Mouse (Mus musculus) c-Kit-positive CD71-positive TER-119-negative erythroid progenitor cells, embryonic 14.5 days (primary cell): ENCODE data around the gene Bcan.
A peak's percentile ranks its signal among the peaks of the same experiment; 100 is the strongest.

ENCODE experiments used
- DNase-seq: peaks from one replicate; pipeline ENCODE4 v3.0.0-alpha.2; 2013; ENCODE audit warnings: low read depth

Gene Bcan

DNA sequence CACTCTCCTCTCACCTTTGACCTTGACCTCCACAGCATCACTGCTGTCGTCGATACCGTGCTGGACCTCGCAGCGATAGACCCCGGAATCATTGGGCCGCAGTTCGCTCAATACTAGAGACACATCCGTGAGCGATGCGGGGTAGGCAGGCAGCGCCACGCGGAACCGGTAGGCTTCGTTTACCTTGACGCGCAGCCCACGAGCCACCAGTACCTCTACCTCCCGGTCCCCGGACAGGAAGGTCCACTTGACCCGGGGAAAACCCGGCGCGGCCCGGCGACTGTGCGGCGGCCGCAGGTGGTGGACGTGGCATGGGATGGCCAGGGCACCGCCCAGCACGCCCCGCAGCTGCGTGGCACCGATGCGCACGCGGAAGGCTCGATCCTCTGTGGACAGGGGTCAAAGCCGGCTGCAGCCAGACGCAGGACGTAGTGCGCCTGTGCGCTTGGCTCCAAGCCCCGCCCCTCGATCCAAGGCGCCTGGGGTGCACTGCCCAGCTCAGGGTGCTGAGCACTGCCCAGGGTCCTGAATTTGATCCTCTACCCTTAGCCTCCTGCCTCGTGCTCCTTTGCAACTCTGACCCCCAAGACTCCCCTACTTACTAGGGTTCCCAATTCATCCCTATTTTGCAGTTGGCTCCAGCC lies 2.9 kb downstream of the Bcan start:
- DNase-seq: no peak

DNA sequence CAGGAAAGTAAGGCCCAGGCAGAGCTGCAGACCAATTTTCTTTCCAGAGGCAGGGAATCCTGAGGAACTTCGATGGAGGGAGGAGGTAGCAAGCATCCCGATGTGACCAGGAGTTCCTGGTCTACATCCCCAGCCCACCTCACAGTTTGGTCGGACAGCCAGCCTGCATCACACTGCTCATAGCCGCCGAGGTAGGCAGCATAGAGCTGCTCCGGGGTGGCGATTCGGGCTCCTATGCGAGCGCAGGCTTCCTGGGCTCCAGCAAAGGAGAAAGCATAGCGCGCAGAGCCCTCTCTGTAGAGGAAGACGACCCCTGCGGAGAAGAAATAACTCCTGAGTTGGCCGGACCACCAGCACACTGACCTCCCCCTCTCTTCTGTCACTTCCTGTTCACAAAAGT lies 3.6 kb downstream of the Bcan start:
- DNase-seq: no peak

DNA sequence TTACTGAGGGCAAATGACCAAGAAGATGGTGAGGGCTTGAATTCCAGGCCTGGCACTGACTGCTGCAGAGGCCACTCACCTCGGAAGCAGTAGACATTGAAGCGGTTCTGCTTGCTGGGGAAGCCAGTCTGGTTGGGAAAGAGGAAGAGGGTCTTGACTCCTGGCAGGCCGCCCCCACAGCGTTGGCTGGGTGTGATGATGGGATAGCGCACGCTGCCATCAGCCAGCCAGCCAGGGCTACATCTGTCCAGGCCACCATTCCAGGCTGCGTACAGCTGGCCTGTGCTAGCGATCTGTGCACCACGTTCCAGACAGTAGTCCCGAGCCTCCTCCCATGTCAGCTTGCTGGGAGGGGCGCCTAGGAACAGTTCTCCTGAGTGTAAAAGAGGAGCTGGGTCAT lies 4.7 kb downstream of the Bcan start:
- DNase-seq: no peak

DNA sequence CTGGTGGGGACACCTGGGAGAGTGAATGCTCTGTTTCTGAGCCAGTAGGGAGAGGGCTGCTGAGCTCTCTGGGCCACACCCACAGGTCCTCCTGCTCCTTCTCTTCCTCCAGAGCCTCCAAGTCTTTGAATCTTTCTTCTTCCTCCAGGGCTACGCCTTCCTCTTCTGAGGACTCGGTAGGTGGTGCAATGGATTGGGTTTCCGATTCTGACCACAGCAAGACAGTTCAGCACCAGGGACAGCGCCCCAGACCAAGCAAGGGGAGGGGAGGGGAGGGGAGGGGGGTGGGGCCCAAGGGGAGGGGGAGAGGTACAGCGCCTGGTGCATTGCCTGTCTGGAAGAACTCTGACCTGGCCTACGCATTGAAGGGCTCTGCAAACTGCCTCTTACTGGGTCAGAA lies 6.6 kb downstream of the Bcan start:
- DNase-seq: no peak

DNA sequence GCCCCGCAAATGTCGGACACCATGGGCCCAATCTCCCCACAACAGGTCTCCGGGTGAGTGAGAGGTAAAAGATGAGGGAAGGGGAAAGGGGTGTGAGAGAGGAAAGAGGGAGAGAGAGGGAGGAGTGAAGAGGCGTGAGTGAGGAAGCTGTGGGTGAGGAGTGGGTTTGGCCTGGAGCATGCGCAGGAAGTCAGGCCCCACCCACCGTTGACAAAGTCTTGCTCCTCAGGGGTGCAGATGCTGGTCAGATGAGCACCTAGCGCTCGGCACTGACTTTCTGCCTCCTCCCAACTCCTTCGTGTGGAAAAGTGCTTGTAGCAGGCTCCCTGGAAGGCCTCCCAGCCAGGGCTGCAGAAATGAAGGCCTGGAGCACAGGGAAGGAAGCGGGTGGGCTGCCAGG lies 10.1 kb downstream of the Bcan start:
- no peak for DNase-seq

DNA sequence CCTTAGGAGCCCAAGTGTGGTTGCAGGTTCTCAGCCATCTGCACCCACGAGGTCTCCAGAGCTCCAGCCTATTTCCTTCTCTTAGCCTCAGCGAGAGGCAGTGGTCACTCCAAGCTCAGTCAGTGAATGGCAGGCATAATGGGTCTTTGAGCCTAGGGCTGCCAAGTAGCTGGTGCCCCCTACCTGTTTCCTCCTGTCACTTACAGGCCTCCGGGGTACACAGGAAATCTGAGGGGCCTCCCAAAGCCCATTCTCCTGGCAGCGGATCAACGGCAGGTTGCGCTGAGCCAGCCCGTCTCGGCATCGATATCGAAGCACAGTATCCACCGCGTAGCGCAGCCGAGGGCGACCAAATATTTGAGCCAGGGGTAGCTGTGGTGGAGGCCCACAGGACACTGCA lies 12.0 kb downstream of the Bcan start:
- DNase-seq: no peak

DNA sequence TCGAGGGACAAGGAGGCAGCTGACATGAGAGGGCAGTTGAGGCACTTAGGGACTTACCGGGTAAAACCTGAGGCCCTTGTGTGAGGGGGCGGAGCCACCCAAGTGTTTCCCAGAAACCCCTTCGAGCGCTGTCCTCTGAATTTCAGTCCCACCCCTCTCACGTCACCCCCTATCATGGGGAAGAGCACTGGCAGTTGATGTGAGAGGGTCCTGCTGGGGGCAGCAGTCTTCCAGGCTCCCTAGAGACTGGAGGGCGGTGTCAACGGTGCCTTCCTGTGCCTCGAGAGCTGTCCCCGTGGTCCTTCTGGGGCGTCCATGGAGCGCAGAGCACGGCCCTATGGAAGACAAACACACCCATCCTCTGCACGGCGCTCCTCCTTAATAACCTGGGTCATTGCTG lies 12.4 kb downstream of the Bcan start:
- peak; percentile 50 for DNase-seq

DNA sequence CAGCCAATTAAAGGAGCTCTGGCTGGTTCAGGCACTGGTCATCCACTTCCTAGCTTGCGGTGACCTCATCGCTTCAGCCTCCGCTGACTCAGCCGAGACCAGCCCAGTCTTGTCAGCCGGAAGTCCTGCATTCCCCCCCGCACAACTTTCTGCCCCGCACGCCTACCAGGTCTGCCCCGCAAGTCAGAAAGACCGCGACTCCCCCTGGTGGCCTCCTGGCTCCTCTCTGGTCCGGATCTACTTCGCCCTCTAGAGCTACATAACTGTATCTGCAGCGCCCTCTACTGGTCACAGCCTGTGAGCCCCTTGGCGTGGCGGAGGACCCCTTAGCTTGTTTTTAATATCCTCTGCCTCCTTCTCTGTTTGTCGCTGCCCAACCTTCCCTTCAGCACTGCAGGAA lies 13.2 kb downstream of the Bcan start:
- peak; percentile 90 for DNase-seq

DNA sequence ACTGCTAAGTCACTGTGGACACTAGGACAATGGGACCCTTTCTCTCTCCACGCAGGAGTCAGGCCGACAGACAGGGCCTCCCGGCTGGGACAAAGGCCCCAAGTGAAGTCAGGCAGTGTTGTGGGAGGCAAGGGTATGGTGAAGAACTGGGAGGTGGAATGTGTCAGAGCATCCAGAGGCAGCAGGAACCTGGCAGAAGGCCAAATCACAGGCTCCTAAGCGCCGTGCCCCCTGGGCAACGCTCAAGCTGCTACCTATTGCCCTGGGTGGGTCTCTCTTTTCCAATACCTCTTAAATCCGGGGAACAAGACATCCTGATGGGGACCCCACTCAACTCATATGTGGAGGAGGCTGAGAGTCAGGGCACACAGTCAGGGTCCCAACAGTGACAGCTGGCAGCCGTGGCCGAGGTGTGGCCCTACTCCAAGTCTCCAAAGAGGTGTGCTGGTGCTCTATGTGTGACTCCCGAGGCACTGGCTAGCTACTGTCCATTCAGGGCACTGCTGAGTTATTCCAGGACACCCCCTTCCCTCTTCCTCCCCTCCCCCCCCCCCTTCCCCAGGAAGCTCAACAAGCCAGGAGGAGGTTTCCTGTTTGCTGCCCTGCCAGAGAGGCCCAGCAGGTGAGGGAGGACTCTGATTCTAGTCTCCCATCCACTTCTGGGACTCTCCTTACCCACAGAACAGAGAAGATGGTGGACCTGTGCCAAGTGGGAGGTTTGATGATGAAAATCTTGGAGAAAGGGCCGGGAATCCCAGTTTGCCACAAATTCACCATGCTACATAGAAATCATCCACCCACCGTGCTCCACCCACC lies 14.3 kb downstream of the Bcan start:
- DNase-seq: no peak

DNA sequence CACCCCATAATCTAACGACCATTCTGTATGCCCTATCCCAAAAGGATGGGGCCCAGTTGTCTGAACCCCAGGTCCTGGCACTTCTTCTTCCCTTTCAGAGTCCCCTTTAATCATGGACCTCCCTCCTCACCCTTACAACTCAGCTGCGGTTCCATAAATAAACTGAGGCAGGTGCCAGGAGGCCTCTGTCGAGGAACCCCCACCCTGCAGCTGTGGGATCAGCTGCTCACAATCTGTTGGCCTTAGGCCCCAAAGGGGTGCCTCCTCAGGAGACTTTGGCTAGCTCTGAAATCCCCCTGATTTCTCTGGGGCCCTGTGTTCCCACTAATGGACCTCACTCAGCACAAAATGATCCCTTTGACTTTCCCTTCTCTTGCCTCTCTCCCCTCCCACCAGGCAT lies 15.9 kb downstream of the Bcan start:
- no peak for DNase-seq

DNA sequence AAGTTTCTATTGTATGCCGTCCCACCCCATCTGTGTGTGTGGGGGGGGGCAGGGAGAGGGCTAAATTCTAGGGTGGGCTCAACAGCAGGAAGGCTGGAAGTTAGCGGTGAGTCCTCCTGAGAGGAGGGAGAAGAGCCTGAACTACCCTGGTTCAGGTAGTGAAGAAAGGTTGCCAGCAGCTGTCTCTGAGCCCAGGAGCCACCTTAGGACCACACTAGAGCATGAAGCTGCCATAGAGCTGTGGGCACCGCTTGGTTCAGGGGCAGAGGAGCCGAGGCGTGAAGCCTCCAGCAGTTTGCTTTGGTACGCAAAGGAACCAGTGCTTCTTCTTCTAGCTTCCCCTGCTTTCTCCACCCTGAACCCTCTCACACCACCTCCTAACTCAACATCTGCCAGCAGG lies 16.4 kb downstream of the Bcan start:
- DNase-seq: no peak

DNA sequence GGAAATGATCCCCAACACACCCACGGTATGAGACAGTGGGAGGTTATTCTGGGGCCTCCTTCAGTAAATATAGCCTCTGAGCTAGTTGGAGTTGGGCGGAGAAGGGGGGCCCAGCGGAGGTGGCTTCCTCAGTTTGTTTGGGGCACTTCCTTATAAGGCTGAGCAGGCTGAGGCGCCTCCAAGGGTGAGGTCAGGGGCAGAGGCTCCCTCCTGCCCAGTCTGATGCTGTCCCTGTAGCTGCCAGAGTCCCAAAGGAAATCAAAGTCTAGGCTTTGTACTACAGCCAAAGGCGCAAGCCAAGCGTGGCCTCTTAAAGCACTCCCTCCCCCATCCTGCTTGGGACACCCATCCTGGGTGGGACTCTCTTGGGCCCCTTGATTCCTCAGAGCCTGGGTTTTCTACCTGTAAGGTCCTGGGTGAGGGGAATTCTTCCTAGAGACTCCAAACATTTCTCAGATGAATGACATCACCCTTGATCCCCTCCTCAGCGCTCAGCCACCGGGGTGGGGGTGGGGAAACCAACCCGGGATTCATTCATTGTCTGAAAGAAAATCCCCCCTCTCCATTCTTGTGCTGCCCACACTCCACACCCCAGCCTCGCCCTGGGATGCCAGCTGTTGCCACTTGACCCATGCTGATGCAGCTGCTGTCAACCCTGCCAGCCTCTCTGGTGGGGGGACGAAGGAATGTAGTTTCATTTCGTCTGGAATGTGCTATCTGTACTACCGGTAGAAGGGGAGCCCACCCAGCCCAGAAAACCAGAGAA lies 17.0 kb downstream of the Bcan start:
- no peak for DNase-seq

DNA sequence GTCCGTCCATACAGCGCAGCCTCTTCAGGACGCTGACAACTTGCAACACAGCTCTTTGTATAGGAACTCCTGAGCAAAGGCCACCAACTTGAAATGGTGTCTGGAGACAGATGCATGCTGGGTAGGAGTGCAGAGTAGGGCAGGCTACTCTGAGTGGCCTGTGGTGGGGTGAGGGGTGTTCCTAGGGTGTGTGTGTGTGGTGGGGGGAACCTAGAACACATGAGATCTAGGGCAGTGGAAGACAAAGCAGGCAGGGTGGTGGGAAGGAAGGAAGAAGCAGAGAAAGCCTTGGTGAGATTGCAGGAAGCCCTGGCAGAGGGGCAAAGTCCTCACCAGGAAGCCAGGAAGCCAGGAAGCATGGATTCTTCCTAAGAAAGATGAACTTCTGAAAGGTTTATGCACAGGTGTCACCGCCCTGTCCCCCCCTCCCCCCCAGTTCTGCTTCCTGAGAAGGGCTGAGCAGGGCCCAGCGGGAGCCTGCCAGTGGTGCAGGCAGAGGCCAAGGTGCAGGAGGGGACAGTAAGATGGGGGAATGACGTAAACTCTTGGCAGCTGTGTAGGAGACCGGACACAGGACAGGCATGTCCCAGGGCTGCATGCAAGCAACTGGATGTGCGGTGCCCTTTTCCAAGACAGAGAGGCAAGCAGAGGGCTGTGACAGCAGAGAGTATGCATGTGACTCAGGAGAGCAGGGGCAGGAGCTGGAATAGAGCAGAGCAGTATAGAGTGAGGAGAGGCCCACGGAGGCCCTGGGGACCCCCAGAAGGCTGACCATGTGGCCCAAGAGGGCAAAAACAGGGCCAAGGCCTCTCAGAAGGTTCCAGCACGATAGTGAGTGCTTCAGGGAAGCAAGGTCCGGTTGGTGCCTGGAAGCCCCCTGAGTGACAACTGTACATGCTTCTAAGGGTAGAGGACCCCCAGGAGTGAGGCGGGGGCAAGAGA lies 17.9 kb downstream of the Bcan start:
- DNase-seq: no peak

DNA sequence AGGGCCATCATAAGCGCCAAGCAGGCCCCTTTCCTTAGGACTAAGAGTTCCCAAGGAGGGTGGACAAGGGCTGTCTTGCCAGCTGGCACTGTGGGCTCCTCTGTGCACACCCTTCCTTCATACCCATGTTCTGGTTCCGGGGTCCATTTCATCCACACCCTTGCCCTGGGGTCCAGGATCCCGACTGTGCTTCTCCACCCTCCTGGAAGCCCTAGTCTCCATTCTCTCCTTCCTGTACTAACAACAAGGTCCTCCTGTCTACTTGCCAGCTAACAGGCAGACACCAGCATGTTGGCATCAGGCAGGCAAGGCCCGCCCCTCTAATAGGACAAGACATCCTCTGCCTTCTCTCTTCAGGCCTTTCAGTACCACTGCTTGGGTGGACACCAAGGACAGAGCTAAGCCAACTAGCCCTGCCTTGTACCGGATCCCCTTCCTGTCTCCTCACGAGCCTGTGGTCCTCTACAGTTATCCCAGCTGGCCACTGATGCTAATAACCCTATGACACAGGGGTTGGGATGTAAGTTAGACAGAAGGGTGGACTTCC lies 18.7 kb downstream of the Bcan start:
- no peak for DNase-seq

DNA sequence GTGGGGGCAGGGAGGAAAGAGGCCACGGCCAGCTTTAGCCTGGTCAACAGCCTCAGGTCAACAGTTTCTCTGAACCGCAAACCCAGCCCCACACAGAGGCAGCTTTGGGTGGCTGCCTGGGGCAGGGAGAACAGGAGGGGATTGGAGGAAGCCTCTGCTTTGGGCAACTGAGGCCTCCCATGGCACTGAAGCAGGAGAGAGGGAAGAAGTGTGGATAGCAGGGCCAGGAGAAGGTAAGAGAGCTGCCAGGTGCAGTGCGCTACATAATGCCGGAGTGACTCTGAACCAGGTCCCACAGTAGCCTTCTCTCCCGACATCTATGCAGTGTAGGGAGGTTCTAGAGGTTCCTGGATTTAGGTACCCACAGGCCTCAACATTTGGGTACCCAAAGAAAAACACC lies 19.3 kb downstream of the Bcan start:
- no peak for DNase-seq

DNA sequence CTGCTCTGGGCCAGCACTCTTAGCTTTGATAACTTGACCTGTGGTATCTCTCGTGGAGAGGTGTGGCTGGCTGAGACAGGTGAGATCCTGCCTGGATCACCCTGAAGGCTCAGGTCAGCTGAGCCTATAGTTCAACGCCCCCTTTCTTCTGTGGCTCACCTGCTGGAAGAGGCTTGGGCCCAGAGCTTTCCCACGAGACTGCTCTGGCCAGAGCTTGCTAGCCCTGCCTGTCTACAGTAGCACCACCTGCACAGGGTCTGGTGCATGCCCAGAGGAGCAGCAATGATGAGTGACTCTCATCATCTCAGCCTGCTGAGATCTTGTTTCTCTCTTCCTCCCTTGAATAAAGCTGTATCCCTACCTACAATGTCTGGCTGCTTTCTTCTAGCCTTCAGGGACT lies 19.9 kb downstream of the Bcan start:
- DNase-seq: no peak

DNA sequence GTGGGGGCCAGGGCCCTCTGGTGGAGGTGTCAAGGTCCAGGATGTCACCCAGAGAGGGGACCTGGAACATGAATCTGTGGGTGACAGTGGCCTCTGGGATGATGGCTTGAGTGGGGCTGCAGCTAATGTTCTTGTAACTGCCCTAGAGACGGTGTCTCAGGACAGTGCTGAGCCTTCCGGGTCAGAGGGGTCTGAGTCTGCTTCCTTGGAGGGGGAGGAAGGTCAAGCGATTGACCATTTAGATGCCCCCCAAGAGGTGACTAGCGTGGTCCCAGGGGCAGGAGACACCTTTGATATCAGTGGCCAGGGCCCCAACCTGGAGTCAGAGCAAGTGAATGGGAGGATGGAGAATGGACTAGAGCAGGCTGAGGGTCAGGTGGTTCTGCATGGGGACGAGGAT lies 20.5 kb downstream of the Bcan start:
- no peak for DNase-seq

DNA sequence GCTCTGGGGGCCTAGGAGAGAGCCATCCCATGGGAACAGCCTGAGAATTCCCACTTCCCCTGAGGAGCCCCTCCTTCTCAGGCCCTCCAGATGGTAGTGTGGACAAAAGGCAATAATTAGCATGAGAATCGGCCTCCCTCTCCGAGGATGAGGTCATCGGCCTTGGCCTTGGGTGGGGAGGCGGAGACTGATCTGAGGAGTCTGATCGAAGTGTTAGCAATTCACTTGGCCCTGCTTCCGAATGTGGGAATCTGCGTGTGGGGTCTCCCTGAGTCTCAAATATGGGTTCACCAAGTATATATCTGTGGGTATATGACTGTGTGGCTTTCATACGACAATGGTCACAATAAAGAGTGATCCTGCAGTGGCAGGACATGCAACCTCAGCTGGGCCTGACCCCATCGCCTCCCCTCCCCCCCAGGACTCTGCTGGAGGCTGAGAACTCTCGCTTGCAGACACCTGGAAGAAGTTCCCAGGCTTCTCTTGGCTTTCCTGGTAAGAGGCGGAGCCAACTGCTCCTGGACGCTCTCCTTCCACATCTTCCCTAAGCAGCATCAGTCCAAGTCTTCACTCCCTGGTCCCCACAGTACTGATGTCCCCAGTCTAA lies 25.5 kb downstream of the Bcan start:
- DNase-seq: no peak

DNA sequence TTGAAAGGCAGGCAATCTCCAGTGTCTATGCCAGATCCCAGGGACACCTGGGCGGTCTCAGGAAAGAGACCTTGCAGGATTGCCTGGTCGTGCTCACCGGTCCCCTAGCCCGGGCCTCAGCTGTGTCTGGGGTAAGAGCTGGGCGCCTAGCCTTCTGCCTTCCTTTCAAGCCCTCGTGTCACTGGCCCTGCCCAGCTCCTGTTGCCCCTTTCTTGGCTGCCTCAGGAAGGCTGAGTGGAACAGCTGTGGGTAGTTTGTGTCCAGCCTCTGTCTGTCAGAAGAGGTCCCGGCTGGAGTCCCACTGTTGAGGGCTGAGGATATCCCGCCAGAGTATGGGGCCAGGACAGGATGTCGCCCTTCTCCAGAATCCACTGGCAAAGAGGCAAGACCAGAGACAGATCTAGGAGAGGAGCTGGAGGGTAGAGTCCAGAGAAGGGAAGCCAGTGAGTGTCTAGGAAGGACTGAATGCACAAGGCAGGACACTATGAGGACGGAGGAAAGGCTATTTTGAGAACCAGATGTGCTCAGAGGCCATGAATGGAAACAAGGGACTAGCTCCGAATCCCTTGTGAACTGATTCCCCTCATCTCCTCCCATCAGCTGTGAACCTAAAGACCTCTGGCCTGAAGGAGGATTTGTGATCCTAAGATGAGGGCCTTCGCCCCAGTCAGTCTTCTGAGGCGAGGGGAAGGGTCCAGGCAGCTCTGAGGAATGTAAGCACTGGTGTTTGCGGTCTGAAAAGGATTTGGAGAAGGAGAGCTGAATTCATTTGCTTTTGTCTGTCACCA lies 26.2 kb downstream of the Bcan start:
- no peak for DNase-seq

DNA sequence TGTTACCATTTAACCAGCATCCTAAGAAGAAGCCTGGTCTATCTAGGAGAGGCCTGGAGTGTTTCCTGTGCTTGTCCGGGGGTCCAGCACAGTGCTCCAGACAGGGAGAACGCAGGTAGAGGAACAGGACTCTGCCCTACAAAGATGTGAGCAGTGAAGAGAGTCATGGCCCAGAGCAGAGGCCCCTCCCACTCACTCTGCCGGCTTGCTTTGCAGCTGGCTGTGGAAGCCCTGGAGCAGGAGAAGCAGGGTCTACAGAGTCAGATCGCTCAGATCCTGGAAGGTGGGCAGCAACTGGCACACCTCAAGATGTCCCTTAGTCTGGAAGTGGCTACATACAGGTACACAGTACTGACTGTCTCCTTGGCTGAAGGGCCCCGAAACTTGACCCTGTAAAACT lies 27.3 kb downstream of the Bcan start:
- no peak for DNase-seq
